Mouse (Mus musculus) liver, embryonic 11.5 days (tissue): ENCODE data around the gene Plcg1. TPM values are rescaled to one million over a fixed set of nuclear protein-coding genes. Genes with fewer than 3 reads are reported as not detected.

Experiments used
- polyA plus RNA-seq: library from polyadenylated mRNA; unstranded; fragments of >200 nt; fragmentation: Nextera tagmentation; extraction: Ambion mirVana; gene quantifications from 2 replicates; pipeline ENCODE4 v1.2.1, GENCODE M21; 2014

The Plcg1 gene
- polyA plus RNA-seq, 1 experiment from 2014 or later = 22.3 TPM

Other genes with a start within 250 kb of the Plcg1 start
- gene Top1, start 85.4 kb upstream of the Plcg1 start, polyA plus RNA-seq = 84.1 and 89.8 TPM in 2 replicates
- gene Zhx3, start 141.7 kb downstream of the Plcg1 start, polyA plus RNA-seq = 4.9 and 5.5 TPM in 2 replicates
- gene Lpin3, start 149.4 kb downstream of the Plcg1 start, polyA plus RNA-seq = 1.0 and 1.3 TPM in 2 replicates
- gene Emilin3, start 181.0 kb downstream of the Plcg1 start, polyA plus RNA-seq = 1.2 and 1.3 TPM in 2 replicates